Mouse (Mus musculus): ENCODE results near the gene Taar9. TPM values are rescaled to one million over a fixed set of nuclear protein-coding genes. Genes with fewer than 3 reads are reported as not detected.
"Not testable (repeated sequence)": the region's sequence is repeated elsewhere in the genome, so short reads cannot be mapped to it uniquely, and the experiment has no call there.

Gene Taar9
- total RNA-seq, 1 experiment from 2014 or later, result not detected

DNA sequence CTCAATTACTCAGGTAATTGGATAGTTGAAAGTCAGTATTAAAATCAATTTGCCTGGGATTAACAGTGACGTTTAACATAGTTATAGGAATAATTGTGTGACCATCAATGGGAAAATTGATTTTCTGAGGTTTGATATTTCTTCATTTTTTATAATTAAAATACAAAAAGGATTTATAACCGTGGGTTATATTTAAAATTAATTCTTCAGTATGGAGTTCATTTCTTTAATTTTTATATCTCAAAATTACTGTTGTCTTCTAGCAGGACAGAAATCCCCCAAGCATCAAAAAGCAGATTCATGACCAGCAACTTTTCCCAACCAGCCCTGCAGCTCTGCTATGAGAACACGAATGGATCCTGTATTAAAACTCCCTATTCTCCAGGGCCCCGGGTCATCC lies 33.1 kb downstream of the Taar9 start, which contains the start of gene Taar8a:
TSS of gene Taar8a (plus strand) at position 301 of the 400 bp plus-strand sequence.
- DNase-seq, result not testable (repeated sequence)

DNA sequence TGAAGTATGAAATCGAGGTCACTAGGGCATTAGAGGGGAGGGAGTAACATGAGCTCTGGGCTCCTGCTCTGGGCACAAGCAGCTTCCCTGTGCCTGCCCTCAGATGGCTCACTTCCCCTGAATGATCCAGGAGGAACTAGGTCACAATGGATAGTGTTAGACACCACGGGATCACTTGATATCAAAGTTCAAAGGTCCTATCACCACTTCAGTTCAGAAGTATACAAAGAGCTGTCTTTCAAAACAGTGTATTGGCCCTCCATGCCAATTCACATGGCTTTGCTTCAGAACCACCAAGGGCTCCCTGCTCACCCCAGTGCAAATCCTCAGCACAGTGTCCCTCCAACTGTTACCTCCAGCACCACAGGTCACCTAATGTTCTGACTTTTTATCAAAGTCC lies 34.6 kb downstream of the Taar9 start:
- DNase-seq, result not testable (repeated sequence)

DNA sequence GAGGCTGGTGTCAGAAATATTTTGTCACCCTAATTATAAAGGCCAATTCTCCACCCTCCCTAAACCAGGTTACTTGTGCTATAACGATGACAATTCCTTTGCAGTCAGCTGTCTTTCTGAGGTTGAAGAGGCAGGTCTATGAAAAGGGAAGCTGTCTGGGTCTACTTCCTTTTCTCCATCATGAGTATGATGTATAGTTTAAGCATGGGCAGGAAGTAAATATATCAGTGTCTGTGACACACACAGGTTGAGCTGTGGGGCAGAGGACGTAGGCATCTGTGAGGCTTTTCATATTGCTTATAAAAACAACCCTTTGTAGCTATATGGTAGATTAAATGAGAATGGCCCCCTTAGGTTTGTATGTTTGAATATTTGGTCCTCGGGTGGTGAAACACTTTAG lies 50.3 kb downstream of the Taar9 start:
- DNase-seq, result no peak

Other genes with a start within 250 kb of the Taar9 start
- gene Vnn1, start 214.8 kb downstream of the Taar9 start, total RNA-seq (2021), result 48.8 and 69.8 TPM in 2 replicates
- not detected in 2 replicates for gene Taar1, start 189.2 kb downstream of the Taar9 start, total RNA-seq (2021)
- gene Taar2, start 171.0 kb downstream of the Taar9 start, total RNA-seq (2021), result not detected in 2 replicates
- gene Taar3, start 160.0 kb downstream of the Taar9 start, total RNA-seq (2021), result not detected in 2 replicates
- gene Taar4, start 149.0 kb downstream of the Taar9 start, total RNA-seq (2021), result not detected in 2 replicates
- gene Taar5, start 138.8 kb downstream of the Taar9 start, total RNA-seq (2021), result not detected in 2 replicates
- gene Taar6, start 123.9 kb downstream of the Taar9 start, total RNA-seq (2021), result not detected in 2 replicates
- not detected in 2 replicates for gene Taar7a, start 116.1 kb downstream of the Taar9 start, total RNA-seq (2021)
- gene Taar7b, start 109.6 kb downstream of the Taar9 start, total RNA-seq (2021), result not detected in 2 replicates
- not detected in 2 replicates for gene Taar7d, start 82.3 kb downstream of the Taar9 start, total RNA-seq (2021)
- not detected in 2 replicates for gene Taar7e, start 71.9 kb downstream of the Taar9 start, total RNA-seq (2021)
- gene Taar7f, start 60.0 kb downstream of the Taar9 start, total RNA-seq (2021), result not detected in 2 replicates
- gene Taar8a, start 33.0 kb downstream of the Taar9 start, total RNA-seq (2021), result not detected in 2 replicates
- not detected in 2 replicates for gene Taar8b, start 17.2 kb downstream of the Taar9 start, total RNA-seq (2021)
- gene Taar8c, start 7.6 kb downstream of the Taar9 start, total RNA-seq (2021), result not detected in 2 replicates
- gene Stx7, start 39.8 kb upstream of the Taar9 start, total RNA-seq (2021), result 108 and 118 TPM in 2 replicates
- gene Moxd1, start 114.0 kb upstream of the Taar9 start, total RNA-seq (2021), result 0.21 TPM in 1 of 2 replicates, not detected in the other

Measured in adrenal gland, postnatal 25 days (tissue).